Mouse (Mus musculus): ENCODE measurements at regions not wholly inside any gene's neighbourhood (a gene's known extent, or its start where the extent isn't known, plus 50 kb on each side); places are given as distances from the start of the nearest gene placed in this dataset.

- no peak for DNase-seq (ENCODE audit: low spot score in 2 of 2)
Observed at GRCm38 (mm10) chr17:88173354-88174032, 108.4 kb upstream of the Fbxo11 start.

- no peak for DNase-seq (ENCODE audit: low spot score in 2 of 2)
Observed at GRCm38 (mm10) chr17:88174242-88174679, 109.2 kb upstream of the Fbxo11 start.

DNA sequence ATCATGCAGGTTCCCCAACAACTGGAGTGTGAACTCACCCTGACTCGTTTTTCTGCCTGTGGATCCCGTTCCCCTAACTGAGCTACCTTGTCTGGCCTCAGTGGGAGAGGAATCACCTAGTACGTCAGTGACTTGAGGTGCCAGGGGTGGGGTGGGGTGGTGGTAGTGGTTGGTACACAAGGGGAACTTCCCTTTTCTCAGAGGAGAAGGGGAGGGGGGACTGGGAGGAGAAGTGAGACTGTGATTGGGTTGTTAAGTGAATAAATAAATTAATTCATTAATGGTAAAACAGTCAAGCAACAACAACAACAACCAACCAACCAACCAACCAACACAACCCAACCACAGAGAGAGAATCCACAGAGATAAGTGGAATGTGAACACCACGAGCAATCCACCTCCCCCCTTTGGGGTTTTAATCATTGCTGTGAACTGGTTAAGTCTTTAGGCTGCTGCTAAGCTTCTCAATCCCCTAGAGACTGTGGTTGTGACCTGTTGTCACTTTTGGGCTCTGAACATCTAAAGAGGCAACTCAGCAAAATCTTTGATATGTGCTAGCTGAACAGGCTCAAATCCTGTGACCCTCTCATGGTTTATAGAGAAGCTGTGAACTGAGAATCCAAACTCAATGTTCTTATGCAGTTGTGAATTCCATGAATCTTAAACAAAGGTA lies 111.0 kb upstream of the Fbxo11 start:
- DNase-seq (ENCODE audit: low spot score in 2 of 2), result no peak

DNA sequence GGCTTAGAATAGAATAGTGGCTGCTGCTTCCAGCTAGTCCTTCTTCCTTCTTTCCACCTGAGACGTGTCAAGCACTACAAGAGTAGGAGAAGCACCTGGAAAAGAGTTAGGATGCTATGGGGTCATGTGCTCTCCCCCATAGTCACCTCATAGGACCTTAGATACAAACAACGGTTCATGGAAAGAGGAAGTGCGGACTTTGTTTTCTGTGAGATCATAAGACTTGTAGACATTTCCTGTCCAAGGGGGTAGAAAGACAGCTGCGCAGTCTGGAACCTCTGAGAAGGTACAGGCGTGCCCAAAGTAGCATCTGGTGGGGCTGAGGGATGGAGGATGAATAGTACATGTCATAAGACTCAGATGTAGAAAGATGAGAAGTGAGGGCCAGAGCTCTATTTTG lies 125.6 kb upstream of the Fbxo11 start:
- no peak for DNase-seq (ENCODE audit: low spot score in 2 of 2)

DNA sequence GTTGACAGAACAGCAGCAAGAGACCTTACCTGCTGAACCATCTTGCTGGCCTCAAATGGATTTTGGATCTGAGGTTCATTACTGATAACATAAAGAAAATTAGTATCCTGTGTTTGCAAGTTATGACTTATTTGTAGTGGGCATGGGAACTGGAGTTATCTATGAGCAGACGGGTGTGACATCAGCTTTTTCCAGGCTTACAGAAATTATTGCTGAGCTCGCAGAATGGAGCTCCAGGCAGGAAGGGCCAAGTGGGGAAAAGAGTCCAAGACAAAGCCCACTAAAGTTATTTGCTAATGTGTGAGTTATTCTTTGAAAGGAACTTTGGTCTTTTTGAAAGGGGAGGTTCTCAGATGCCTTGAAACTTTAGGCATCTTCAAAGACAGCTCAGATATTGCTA lies 126.4 kb upstream of the Fbxo11 start:
- no peak for DNase-seq (ENCODE audit: low spot score in 2 of 2)

DNA sequence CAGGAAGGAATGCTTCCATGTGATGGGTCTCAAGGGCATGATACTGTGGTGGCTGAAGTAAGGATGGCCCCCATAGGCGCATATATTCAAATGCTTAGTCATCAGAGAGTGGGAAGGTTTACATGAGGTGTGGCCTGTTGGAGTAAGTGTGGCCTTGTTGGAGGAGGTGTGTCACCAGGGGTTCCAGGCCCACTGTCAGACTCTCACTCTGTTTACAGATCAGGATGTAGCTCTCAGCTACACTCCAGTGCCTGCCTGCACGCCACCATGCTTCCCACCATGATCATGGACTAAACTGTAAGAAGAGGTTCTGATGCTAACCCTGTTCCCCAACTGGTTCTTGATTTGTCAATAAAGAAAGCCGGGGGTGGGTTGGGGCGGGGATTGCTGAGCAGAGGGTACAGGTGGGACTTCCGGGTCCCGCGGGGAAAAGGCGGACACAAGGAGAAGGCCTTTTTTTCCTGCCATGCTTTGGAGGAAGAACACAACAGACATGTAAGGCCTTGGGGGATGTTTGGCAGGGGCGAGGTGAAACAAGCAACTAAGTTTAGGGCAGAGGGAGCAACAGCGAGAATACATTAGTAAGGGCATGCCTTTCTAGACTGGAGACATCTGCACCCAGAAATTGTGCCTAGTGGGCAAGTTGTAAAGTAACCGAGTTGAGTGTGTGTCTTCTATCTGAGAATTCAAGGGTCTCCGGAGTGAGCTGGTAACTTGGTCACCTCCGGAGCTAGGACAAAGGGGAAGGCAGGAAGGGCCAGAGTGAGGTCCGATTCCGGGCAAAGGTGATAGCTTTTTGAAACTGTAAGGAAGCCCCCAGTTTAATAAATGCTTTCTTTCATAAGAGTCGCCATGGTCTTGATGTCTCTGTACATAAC lies 127.1 kb upstream of the Fbxo11 start:
- no peak for DNase-seq (ENCODE audit: low spot score in 2 of 2)

- no peak for DNase-seq (ENCODE audit: low spot score in 2 of 2)
Observed at GRCm38 (mm10) chr17:88194693-88195092, 129.6 kb upstream of the Fbxo11 start.

DNA sequence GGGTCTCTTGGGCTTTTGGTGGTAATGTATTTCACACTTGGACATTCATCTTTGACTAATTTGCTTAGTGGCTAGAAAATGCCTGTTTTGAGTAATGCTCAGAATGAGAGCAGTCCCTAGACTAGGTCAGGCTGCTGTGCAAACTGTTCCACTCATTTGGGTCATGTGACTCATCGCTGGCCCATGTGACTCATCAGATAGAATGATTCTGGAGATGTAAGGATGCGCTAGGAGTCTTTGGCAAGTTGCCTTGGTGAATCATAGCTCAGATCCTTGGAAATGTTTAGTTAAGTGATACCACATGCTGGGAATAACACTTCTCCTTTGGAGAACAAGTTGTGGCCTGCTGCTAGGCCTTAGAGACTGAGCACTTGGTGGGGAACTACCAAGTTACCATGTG lies 130.2 kb upstream of the Fbxo11 start:
- peak; percentile 14 to 42 for DNase-seq (ENCODE audit: low spot score in 2 of 2)

DNA sequence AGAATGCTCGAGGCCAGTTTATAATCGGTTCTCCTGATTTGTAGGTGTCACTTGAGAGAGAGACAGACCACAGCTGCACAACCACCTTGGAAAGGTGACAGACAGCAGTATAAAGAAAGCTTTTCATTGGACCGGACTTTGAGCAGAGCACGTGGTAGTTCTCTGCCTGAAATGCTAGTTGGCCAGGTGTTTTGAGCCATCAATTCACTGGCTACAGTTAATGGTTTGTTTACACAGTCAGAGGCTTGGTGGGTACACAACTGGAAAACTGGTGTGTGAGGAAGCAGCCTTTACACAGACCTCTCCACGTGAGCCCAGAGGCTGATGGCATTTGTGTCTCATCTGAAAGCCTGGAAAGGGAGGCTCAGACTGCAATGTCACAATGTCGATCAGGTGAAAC lies 130.8 kb upstream of the Fbxo11 start:
- no peak for DNase-seq (ENCODE audit: low spot score in 2 of 2)

GRCm38 (mm10) chr17:88196322-88196721 lies 131.2 kb upstream of the Fbxo11 start:
- DNase-seq (ENCODE audit: low spot score in 2 of 2), result peak in 1 of 2 experiments; percentile 34

DNA sequence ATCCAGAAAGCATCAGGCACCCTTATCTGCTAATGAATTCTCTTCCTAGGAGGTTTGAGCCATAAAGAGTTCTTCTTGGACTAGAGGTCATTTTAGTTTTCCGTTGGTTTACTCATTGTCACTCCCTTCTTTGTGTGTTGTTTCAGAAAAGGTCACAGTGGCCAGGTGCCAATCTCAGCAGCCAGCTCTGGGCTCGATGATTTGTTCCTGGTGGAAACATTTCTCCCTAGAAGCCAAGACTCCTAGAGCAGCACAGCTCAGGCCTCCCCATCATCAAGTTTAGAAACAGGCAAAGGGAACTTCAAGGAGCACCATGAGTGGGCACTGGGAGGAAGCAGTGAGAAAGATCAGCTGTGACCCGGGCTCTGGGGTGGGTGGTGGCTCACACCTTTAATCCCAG lies 132.3 kb upstream of the Fbxo11 start:
- DNase-seq (ENCODE audit: low spot score in 2 of 2), result no peak

DNA sequence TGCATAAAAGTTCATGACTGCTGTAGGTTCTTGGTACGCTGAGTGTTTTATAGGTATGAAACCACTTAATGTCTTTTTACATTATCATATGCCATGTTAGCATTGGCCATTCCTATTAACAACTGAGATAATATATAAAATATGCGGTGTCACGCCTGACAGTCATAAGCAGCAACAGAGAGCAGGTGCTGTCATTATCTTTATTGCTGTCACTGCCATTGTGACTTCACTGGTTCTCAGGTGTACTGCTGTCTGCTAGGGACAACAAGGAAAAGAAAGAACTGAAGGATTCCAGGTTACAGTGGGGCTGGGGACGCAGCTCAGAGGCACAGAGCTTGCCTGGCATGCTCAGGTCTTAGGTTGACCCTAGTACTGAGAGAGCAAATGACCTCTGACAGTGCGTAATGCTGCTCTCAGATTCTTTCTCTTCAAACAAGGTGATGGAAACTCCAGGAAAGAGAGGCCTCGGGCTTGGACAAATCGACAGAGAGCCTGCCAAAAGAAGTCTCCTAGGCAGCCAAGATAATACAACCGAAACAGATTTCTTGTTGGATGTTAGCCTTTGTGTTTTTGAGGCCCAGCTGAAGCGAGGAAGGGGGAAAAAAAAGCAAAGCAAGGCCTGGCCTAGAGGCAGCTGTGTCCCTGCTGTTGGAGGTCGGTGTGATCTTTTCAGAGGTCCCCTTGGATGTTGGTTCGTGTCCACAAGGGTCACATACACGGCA lies 136.3 kb upstream of the Fbxo11 start:
- no peak for DNase-seq (ENCODE audit: low spot score in 2 of 2)

DNA sequence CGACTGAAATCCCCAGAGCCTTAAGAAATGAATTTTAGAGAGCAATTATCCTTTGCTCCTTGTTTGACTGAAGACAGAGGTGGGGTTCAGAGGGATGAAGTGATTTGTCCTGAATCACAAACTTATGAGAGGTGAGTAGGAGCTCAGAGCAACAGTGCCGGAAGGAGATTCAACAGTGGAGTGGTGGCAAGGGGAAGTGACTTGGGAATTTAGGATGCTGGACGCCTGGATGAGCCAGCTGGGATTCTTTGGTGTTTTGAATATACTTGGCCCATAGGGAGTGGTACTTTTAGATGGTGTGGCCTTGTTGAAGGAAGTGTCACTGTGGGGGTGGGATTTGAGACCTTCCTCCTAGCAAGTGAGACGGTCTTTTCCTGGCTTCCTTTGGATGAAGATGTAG lies 137.1 kb upstream of the Fbxo11 start:
- DNase-seq (ENCODE audit: low spot score in 2 of 2), result no peak

GRCm38 (mm10) chr17:88209565-88209964 lies 144.5 kb upstream of the Fbxo11 start:
- DNase-seq (ENCODE audit: low spot score in 2 of 2), result no peak

DNA sequence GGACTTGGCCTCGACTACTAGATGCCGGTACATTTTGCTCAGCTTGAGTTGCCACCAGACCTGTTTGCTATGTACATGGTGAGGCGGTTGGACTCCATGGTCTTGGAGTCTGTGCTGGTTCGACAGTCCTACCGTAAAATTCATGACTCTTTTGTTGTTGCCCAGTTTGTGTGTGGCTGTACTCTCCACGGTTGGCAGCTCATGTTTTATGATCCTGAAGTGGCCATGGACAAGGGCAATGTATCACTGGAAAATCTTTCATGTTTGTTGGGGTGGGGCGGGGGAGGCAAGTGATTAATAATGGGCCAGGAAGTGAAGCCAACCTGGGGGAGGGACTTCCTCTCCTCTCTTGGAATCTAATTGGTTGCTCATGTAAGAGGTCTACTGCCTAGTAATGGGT lies 147.0 kb upstream of the Fbxo11 start:
- no peak for DNase-seq (ENCODE audit: low spot score in 2 of 2)

DNA sequence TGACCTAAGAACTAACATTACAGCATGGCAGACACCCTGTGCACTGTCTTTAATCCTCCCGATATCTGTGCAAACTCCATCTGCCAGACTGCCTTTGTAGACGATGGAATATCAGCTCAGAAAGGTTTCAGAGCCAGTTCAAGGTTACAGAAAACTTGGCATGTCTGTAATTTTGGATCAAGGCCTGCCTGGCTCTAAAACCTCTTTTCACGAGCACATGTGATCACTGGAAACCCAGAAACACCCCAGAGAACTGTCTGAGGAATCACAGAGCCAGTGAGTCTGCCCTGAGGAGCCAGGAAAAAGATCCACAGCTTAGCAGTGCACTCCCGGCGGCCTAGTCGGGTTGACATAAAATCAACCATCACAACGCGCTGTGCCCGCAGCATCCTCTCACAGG lies 149.7 kb upstream of the Fbxo11 start:
- no peak for DNase-seq (ENCODE audit: low spot score in 2 of 2)

DNA sequence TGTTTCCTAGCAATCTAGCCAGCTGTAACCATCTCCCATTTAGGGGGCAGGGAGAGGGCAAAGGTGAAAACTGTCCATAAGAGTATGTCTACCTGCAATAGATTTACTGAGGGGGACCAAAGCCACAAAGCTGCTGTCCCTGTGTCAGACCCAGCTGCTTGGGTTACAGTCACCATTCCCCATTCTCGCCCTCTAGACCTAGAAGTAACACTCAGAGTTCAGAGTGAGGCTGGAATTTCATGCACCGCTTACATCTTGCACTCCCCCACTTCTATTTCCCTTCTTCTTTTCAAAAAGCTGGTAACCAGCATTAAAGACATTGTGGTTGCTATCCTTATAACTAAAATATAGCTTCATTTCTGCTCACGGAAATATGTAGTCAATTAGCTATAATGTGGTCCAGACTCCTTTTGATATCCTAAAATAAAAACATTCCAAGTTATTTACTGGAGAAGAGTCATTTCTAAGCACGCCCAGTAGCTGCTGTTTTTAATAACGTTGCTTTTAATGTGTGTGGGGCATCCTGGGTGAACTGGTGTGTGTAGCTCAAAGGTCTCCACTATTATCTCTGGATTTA lies 157.4 kb upstream of the Fbxo11 start:
- DNase-seq (ENCODE audit: low spot score in 2 of 2), result no peak

DNA sequence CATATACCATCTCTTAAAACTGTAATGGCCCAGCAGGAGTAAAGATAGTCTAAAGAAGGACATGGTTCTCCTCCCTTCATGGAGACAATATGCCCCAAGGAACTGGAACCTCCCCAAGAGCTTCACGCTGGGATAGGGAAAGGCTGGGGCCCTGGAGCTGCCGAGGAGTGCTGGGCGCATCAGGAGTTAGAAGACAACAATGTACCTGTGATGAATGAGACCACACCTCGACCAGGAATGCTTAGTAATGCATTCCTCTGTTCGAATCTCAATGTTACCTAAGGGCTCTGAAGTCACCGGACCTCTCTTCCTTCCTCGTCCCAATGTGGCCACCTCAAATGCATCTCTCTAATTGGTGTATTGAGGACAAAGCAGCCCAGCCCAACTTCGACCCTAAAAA lies 175.4 kb upstream of the Fbxo11 start:
- DNase-seq (ENCODE audit: low spot score in 2 of 2), result no peak

GRCm38 (mm10) chr17:88248625-88249024 lies 183.5 kb upstream of the Fbxo11 start:
- DNase-seq (ENCODE audit: low spot score in 2 of 2), result no peak

DNA sequence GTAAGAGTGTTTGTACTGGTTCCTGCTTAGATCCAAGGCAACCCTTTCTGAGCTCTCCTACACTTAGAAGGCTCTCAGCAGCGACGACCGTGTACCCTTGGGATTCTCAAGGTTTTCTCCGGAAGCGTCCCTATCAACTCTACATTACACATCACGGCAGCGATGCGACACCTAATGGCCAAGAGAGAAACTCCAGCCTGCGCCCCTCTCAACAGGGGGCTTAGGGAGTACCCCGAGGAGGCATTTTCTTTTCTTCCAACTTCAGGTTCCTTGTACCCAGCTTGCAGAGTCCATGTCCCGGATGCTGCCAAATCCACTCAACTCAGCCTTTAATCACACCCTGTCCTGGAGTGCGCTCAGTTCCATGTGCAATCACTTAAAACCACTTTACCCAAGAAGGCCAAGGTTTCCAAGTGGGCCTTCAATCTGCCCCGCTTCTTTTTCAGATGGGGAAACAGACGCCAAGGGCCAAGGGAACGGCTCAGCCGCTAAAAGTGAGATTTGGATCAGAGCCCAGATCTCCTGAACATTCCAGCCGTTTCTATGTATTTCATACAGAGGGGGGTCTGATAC lies 186.9 kb upstream of the Fbxo11 start:
- DNase-seq (ENCODE audit: low spot score in 2 of 2), result peak; percentile 47 to 74

Data from layer of hippocampus, adult 18-20 months (tissue).